Mouse (Mus musculus) right cerebral cortex, adult 2 months (tissue): ENCODE measurements around the gene Hoxc9.

Experiments
- DNase-seq, 2 experiments: peaks; one replicate each; pipeline ENCODE4 v3.0.0; 2021 to 2022; ENCODE audit warnings: low spot score in 2 of 2

Hoxc9 gene

GRCm38 (mm10) chr15:102976631-102977422, 588 bp downstream of the Hoxc9 start:
- no peak for DNase-seq

GRCm38 (mm10) chr15:102977423-102977974, 1.3 kb downstream of the Hoxc9 start:
- no peak for DNase-seq

- DNase-seq, result no peak
Observed at GRCm38 (mm10) chr15:102978615-102979515, 2.6 kb downstream of the Hoxc9 start.

- no peak for DNase-seq
Observed at GRCm38 (mm10) chr15:102979936-102980335, 3.7 kb downstream of the Hoxc9 start.

GRCm38 (mm10) chr15:102980352-102980751, 4.1 kb downstream of the Hoxc9 start:
- no peak for DNase-seq

- DNase-seq, result no peak
Observed at GRCm38 (mm10) chr15:102980912-102981311, 4.7 kb downstream of the Hoxc9 start.

- DNase-seq, result no peak
Observed at GRCm38 (mm10) chr15:102981379-102982288, 5.4 kb downstream of the Hoxc9 start.

- no peak for DNase-seq
Observed at GRCm38 (mm10) chr15:102983716-102984115, 7.5 kb downstream of the Hoxc9 start.

- DNase-seq, result no peak
Observed at GRCm38 (mm10) chr15:102984521-102984920, 8.3 kb downstream of the Hoxc9 start.

- DNase-seq, result no peak
Observed at GRCm38 (mm10) chr15:102984925-102985324, 8.7 kb downstream of the Hoxc9 start.

- peak; percentile 84 to 89 for DNase-seq
Observed at GRCm38 (mm10) chr15:102987124-102987833, 11.0 kb downstream of the Hoxc9 start.

GRCm38 (mm10) chr15:102988078-102988477, 11.8 kb downstream of the Hoxc9 start:
- no peak for DNase-seq

- DNase-seq, result no peak
Observed at GRCm38 (mm10) chr15:102990461-102991397, 14.5 kb downstream of the Hoxc9 start, which contains the start of gene Hoxc8. Hoxc8 (plus strand) TSS chr15:102990607.

GRCm38 (mm10) chr15:102991782-102992181, 15.5 kb downstream of the Hoxc9 start:
- no peak for DNase-seq

GRCm38 (mm10) chr15:102992206-102992605, 16.0 kb downstream of the Hoxc9 start:
- DNase-seq, result no peak

- no peak for DNase-seq
Observed at GRCm38 (mm10) chr15:102992863-102993262, 16.6 kb downstream of the Hoxc9 start.

- no peak for DNase-seq
Observed at GRCm38 (mm10) chr15:102996548-102996947, 20.3 kb downstream of the Hoxc9 start.

- no peak for DNase-seq
Observed at GRCm38 (mm10) chr15:102997431-102997830, 21.2 kb downstream of the Hoxc9 start.

GRCm38 (mm10) chr15:102997939-102998355, 21.7 kb downstream of the Hoxc9 start, which contains the start of gene Hoxc6:
Hoxc6 (plus strand) TSS chr15:102998257.
- no peak for DNase-seq
